Mouse (Mus musculus) right cerebral cortex, postnatal 14 days (tissue): ENCODE measurements around the gene Ifngr2.

Source experiments
- DNase-seq: peaks from one replicate; pipeline ENCODE4 v3.0.0; 2022

The Ifngr2 gene

DNA sequence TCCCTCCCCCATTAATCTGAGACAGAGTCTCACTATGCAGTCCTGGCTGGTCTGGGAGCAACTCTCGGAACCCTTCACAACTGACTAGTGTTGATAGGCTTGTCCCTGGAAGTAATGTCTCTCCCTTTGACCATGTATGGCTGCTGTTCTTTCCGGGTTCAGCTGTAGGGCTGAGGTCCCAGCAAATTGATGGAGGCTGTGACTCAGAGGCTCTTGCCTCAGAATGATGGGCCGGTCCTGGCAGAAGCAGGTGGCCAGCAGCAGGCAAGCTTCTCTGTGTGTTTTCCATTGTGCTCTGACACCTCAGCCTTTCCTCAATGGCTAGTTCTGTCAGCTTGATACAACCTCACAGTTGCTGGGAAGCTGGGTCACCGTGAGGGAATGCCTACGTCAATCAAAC, 65.7 kb downstream of the Ifngr2 start:
- no peak for DNase-seq

DNA sequence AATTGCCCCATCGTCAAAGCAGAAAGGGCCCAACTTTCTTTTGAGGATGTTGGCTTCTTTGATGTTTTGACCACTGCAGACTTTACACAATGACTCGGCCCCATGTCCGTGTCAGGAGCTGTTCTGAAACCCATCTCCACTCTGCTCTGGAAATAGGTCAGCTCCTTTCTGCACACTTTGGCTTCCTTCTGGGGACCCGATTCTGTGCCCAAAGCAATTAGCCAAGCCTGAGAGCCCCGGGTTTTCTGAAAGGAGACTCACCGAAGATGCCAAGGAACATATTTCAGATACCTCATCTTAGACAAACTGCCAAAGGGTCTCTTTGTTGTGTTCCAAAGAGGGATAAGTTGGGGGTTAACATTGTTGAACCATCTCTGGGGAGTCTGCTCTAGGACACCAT, 67.7 kb downstream of the Ifngr2 start:
- DNase-seq = no peak
